Mouse (Mus musculus): ENCODE measurements around the gene Slc43a2. TPM values are rescaled to one million over a fixed set of nuclear protein-coding genes. Genes with fewer than 3 reads are reported as not detected.

Slc43a2 gene
- polyA plus RNA-seq, 1 experiment from 2014 or later = 16.5 TPM

Small RNAs within 50 kb of the gene (microRNA-seq; reads per million reads assigned to microRNA genes)
- gene Mir3971 = not detected

Other genes with a start within 250 kb of the Slc43a2 start
- 96.9 and 99.5 TPM in 2 replicates for gene Rpa1, start 183.4 kb upstream of the Slc43a2 start, polyA plus RNA-seq (2016; fragmentation: Nextera tagmentation; extraction: Ambion mirVana)
- 13.4 and 17.3 TPM in 2 replicates for gene Smyd4, start 183.3 kb upstream of the Slc43a2 start, polyA plus RNA-seq (2016; fragmentation: Nextera tagmentation; extraction: Ambion mirVana)
- gene Serpinf1, start 109.0 kb upstream of the Slc43a2 start, polyA plus RNA-seq (2016; fragmentation: Nextera tagmentation; extraction: Ambion mirVana) = 111 and 121 TPM in 2 replicates
- not detected in 2 replicates for gene Serpinf2, start 92.1 kb upstream of the Slc43a2 start, polyA plus RNA-seq (2016; fragmentation: Nextera tagmentation; extraction: Ambion mirVana)
- 9.3 and 9.6 TPM in 2 replicates for gene Wdr81, start 77.0 kb upstream of the Slc43a2 start, polyA plus RNA-seq (2016; fragmentation: Nextera tagmentation; extraction: Ambion mirVana)
- gene Tlcd2, start 70.0 kb upstream of the Slc43a2 start, polyA plus RNA-seq (2016; fragmentation: Nextera tagmentation; extraction: Ambion mirVana) = 11.6 and 13.0 TPM in 2 replicates
- gene Prpf8, start 44.9 kb upstream of the Slc43a2 start, polyA plus RNA-seq (2016; fragmentation: Nextera tagmentation; extraction: Ambion mirVana) = 68.9 and 74.2 TPM in 2 replicates
- 0.68 and 0.75 TPM in 2 replicates for gene Rilp, start 21.6 kb upstream of the Slc43a2 start, polyA plus RNA-seq (2016; fragmentation: Nextera tagmentation; extraction: Ambion mirVana)
- gene Scarf1, start 18.2 kb upstream of the Slc43a2 start, polyA plus RNA-seq (2016; fragmentation: Nextera tagmentation; extraction: Ambion mirVana) = 5.7 and 5.8 TPM in 2 replicates
- gene Pitpna, start 56.4 kb downstream of the Slc43a2 start, polyA plus RNA-seq (2016; fragmentation: Nextera tagmentation; extraction: Ambion mirVana) = 116 and 125 TPM in 2 replicates
- 28.7 and 30.3 TPM in 2 replicates for gene Inpp5k, start 99.3 kb downstream of the Slc43a2 start, polyA plus RNA-seq (2016; fragmentation: Nextera tagmentation; extraction: Ambion mirVana)
- 18.7 and 19.3 TPM in 2 replicates for gene Myo1c, start 118.8 kb downstream of the Slc43a2 start, polyA plus RNA-seq (2016; fragmentation: Nextera tagmentation; extraction: Ambion mirVana)
- gene Crk, start 147.6 kb downstream of the Slc43a2 start, polyA plus RNA-seq (2016; fragmentation: Nextera tagmentation; extraction: Ambion mirVana) = 136 and 138 TPM in 2 replicates
- gene Ywhae, start 201.2 kb downstream of the Slc43a2 start, polyA plus RNA-seq (2016; fragmentation: Nextera tagmentation; extraction: Ambion mirVana) = 1,318 and 1,416 TPM in 2 replicates

Measured in hindbrain, embryonic 12.5 days (tissue).